Mouse (Mus musculus) neural tube, embryonic 15.5 days (tissue): ENCODE results near the gene Eif4a2. TPM values are rescaled to one million over a fixed set of nuclear protein-coding genes. Genes with fewer than 3 reads are reported as not detected.
"Not testable (repeated sequence)": the region's sequence is repeated elsewhere in the genome, so short reads cannot be mapped to it uniquely, and the experiment has no call there.

Experiments
- ATAC-seq: fragments of 200-750 bp; cut with Nextera tagmentation; 2 replicates; pipeline ENCODE4 v1.8.0; 2017; ENCODE audit warnings: mild to moderate bottlenecking, moderate TSS enrichment, moderate library complexity; ENCODE audit not compliant: low FRiP score
- H3K27ac ChIP-seq: fragments of 300-500 bp; sonication (generic); replicated peaks from 2 replicates; pipeline ENCODE4 v1.5.1; 2015; ENCODE audit warnings: mild to moderate bottlenecking, inconsistent platforms
- H3K27me3 ChIP-seq: fragments of 300-500 bp; sonication (generic); replicated peaks from 2 replicates; pipeline ENCODE4 v1.6.1; 2015; ENCODE audit warnings: inconsistent platforms
- H3K36me3 ChIP-seq: fragments of 300-500 bp; sonication (generic); 2 replicates; pipeline ENCODE4 v1.6.1; 2015; ENCODE audit warnings: inconsistent platforms
- H3K4me1 ChIP-seq: fragments of 300-500 bp; sonication (generic); 2 replicates; pipeline ENCODE4 v1.6.1; 2015; ENCODE audit warnings: inconsistent platforms
- H3K4me2 ChIP-seq: fragments of 300-500 bp; sonication (generic); 2 replicates; pipeline ENCODE4 v1.6.1; 2015; ENCODE audit warnings: inconsistent platforms, mild to moderate bottlenecking, moderate library complexity
- H3K4me3 ChIP-seq: fragments of 300-500 bp; sonication (generic); replicated peaks from 2 replicates; pipeline ENCODE4 v1.5.1; 2015; ENCODE audit warnings: mild to moderate bottlenecking, inconsistent platforms
- H3K9ac ChIP-seq: fragments of 300-500 bp; sonication (generic); replicated peaks from 2 replicates; pipeline ENCODE4 v1.6.1; 2015; ENCODE audit warnings: mild to moderate bottlenecking, inconsistent platforms
- H3K9me3 ChIP-seq: fragments of 300-500 bp; sonication (generic); replicated peaks from 2 replicates; pipeline ENCODE4 v1.6.1; 2016; ENCODE audit warnings: inconsistent platforms
- WGBS: fragments of 180-500 bp; shearing (Covaris S2); methylation state at CpG from one replicate; pipeline ENCODE4 v1.1.7; 2015; ENCODE audit warnings: mixed read lengths; 5-methylcytosine and 5-hydroxymethylcytosine counted together
- polyA plus RNA-seq: library from polyadenylated mRNA; unstranded; fragments of >200 nt; fragmentation: Nextera tagmentation; extraction: Ambion mirVana; gene quantifications from 2 replicates; pipeline ENCODE4 v1.2.1, GENCODE M21; 2015

The Eif4a2 gene
- polyA plus RNA-seq, 1 experiment from 2014 or later: 374 TPM

DNA sequence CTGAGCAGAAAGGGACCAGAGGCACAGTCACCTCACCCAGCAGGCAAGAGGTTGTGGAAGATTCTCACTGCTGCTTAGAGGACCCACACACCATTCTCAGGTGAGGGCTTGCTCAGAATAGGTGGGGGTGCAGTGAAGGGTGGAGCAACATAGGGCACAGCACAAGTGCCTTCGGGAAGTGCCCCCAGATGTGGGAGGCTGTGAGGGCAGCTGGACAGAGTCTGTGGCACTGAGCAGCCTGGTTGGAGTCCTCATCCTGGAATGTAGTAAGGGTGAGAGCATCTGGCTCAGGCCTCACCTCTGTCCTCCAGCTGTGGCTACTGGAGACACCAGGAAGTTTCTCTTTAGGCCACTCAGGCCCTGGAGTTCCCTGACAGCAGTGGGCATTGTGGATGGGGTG, 10.4 kb upstream of the Eif4a2 start:
- ATAC-seq, H3K4me3 ChIP-seq, H3K36me3 ChIP-seq, H3K9ac ChIP-seq, H3K4me2 ChIP-seq, H3K27ac ChIP-seq, H3K9me3 ChIP-seq: not testable (repeated sequence)
- 54% methylated on average over 1 of the region's 1 CpGs for WGBS
- peaks cover 11% of the 10 kb centered on the region for H3K4me1 ChIP-seq
- H3K27me3 ChIP-seq: peaks cover 10% of the 10 kb centered on the region; the same call in 1 of the 2 replicates

DNA sequence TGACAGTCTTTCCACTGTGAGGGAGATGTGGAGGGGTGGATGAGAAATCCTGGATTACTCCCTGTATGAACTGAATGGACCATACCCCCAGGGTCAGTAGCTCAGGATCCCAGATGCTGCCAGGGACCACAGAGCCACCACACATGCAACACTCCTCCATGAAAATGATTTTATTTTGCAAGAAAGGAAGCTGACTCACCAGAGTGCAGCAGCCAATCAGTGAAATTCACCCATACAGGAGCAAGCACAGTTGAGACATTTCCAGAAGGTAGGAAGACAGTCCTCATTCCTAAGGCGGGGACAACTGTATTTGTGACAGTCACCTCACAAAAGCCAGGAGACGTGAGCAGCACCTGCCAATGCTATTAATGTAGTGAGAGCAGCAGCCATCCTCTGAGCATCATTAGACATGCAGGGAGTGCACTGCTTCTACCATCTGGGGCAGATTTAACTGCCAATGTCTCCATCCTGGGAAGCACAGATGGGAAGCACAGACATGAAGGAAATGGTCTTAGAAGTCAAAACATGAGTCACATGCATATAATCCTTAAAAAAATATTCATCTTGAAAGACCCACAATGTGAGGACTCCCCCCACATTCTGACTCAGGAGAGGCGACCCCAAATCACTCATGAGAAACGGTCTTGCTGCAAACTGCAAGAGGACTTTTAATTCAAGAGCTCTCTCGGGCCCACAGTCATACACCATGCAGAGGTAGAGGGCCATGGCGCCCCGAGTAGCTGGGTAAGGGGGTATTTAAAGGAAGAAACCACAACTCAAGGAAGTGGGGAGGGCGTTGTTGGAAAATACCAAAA, 9.7 kb upstream of the Eif4a2 start:
- H3K9me3 ChIP-seq, H3K9ac ChIP-seq, H3K27ac ChIP-seq, H3K4me2 ChIP-seq, H3K4me3 ChIP-seq, H3K36me3 ChIP-seq, ATAC-seq: not testable (repeated sequence)
- WGBS: 80% methylated on average over 8 of the region's 8 CpGs
- Histone ChIP-seq H3K4me1 (peaks cover 12% of the 10 kb centered on the region), H3K27me3 (peaks cover 10% of the 10 kb centered on the region; the same call in 1 of the 2 replicates)

DNA sequence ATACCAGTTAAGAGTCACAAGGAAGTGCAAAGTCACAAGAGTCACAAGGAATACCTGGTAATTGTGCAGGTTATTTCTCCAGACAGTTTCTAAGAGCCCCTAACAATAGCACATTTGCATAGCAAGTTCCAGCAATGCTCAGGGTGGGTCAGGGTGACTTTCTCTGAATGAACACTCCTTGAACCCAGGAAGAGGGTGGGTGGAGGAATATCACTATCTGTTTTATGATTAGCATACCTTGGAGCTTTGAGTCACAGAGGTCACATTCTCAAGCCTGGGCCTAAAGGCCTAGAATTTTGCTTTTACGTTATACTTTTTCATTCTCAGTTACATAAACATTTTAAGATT, 9.2 kb upstream of the Eif4a2 start:
- not testable (repeated sequence) for H3K9ac ChIP-seq, H3K36me3 ChIP-seq, ATAC-seq, H3K9me3 ChIP-seq, H3K27ac ChIP-seq, H3K4me3 ChIP-seq, H3K4me2 ChIP-seq
- peaks cover 10% of the 10 kb centered on the region; the same call in 1 of the 2 replicates for H3K27me3 ChIP-seq
- peaks cover 17% of the 10 kb centered on the region for H3K4me1 ChIP-seq
- 97% methylated on average over 1 of the region's 1 CpGs for WGBS

DNA sequence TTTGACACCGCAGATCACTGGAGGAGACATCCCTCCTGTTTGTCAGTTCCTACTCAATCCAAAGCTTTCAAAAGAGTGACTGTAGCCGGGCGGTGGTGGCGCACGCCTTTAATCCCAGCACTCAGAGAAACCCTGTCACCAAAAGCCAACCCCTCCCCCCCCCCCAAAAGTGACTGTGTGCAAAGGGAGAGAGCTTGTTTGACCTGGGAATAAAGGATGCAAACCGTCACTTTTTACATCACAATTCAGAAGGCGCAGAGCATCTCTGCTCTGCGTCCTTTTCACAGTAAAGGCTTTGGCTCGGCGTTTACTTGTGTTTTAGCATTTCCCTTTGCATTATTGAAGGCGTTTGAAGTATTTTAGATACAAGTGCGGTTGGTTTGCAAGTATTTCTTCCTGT, 7.6 kb upstream of the Eif4a2 start:
- Histone ChIP-seq H3K27ac (no peak overlapping the region), H3K27me3 (peaks cover 10% of the 10 kb centered on the region; the same call in 1 of the 2 replicates), H3K9ac (0 out of 2 replicates have a peak overlapping the region, but pooled peaks have one; percentile 5), H3K9me3 (no peaks in the 10 kb centered on the region), H3K4me2 (peak overlapping the region; percentile 53), H3K4me3 (peak overlapping the region; percentile 18), H3K4me1 (peaks cover 17% of the 10 kb centered on the region), H3K36me3 (no peaks in the 10 kb centered on the region)
- no peak for ATAC-seq
- 8% methylated on average over 12 of the region's 12 CpGs for WGBS

DNA sequence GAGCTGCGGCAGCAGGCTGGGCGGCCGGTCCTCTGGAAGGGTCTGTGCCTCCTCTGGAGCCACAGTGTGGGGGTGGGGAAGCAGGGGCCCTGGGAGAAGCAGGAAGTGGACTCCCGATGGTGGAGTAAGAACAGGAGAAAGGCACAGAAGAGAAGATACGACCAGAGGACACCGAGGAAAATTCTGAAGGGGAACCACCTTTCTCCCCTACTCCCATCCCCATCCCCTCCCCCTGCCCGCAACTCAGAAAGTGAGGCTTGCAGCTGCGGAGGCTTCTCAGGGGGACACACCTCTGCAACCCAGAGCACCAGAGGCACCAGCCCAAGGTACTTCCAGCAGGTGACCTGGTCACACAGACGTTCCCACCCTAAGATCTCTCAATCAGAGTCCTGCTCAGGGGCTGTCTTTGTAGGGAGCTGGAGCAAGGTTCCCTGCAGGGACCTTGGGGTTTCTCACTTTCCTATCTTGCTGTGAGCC, 7.1 kb upstream of the Eif4a2 start:
- peak overlapping the region; percentile 18 for H3K4me3 ChIP-seq
- peaks cover 10% of the 10 kb centered on the region; the same call in 1 of the 2 replicates for H3K27me3 ChIP-seq
- H3K27ac ChIP-seq: no peak overlapping the region
- peaks cover 17% of the 10 kb centered on the region for H3K4me1 ChIP-seq
- no peaks in the 10 kb centered on the region for H3K36me3 ChIP-seq
- H3K9ac ChIP-seq: 0 out of 2 replicates have a peak overlapping the region, but pooled peaks have one; percentile 5
- no peak; the same call in 1 of the 2 replicates for ATAC-seq
- peak overlapping the region; percentile 53 for H3K4me2 ChIP-seq
- WGBS: 2% methylated on average over 9 of the region's 9 CpGs
- no peaks in the 10 kb centered on the region for H3K9me3 ChIP-seq

DNA sequence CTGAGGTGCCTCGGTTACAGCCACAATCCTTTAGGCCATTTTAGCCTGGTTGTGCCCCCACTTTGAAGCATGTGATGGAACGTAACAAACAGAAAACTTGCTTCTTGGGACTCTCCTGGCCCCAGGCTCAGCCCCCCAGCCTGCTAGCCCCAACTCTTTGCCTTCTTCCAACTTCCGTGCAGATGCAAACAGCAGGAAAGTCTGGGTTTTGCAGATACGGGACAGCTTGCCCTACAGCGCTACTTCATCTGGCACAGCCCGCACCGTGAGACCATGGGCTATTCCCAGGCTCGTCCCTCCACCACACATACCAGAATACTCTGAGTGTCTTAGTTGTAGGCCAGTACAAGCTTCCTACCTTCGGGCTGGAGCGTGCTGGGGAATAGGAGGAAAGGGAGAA, 6.6 kb upstream of the Eif4a2 start:
- no peak overlapping the region for H3K27ac ChIP-seq
- peak overlapping the region; percentile 53 for H3K4me2 ChIP-seq
- peaks cover 17% of the 10 kb centered on the region for H3K4me1 ChIP-seq
- no peaks in the 10 kb centered on the region for H3K36me3 ChIP-seq
- H3K9me3 ChIP-seq: no peaks in the 10 kb centered on the region
- 17% methylated on average over 10 of the region's 10 CpGs for WGBS
- H3K27me3 ChIP-seq: peaks cover 10% of the 10 kb centered on the region; the same call in 1 of the 2 replicates
- peak overlapping the region; percentile 18; the same call in 1 of the 2 replicates for H3K4me3 ChIP-seq
- H3K9ac ChIP-seq: no peak overlapping the region
- no peak for ATAC-seq

DNA sequence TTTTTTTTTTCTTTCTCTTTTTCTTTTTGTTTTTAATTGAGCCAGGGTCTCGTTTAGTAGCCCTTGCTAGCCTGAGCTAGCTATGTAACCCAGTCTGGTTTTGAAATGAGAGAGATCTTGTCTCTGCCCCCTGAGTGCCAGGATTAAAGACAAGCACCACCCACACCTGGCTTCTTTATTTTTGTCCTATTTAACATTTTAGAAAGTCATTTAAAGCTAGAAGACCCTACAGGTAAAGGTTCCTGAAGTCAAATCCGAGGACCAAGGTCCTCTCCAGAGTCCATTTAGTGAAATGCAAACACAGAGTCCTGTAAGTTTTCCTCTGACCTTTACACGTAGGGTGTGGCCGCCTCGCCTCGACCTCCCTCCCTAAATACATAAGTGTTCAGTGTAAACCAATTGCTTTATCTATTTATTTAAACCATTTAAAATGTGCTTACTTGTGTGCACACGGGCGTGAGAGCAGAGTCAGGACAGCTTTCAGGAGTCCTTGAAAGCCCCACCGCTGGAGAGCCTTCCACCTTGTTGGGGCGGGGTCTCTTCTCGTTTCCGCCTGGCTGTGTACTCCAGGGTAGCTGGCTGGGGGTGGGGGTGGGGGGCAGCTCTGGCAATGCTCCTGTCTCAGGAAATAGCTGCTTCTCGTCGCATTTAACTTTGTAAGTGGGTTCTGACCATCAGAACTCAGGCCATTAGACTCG, 4.8 kb upstream of the Eif4a2 start:
- H3K27me3 ChIP-seq: peaks cover 10% of the 10 kb centered on the region; the same call in 1 of the 2 replicates
- H3K36me3 ChIP-seq: no peaks in the 10 kb centered on the region
- H3K4me2 ChIP-seq: peak overlapping the region; percentile 49
- WGBS: 13% methylated on average over 15 of the region's 15 CpGs
- H3K4me3 ChIP-seq: peak overlapping the region; percentile 18
- no peak overlapping the region for H3K27ac ChIP-seq
- ATAC-seq: no peak
- H3K4me1 ChIP-seq: peaks cover 19% of the 10 kb centered on the region
- peak overlapping the region; percentile 10; the same call in 1 of the 2 replicates for H3K9ac ChIP-seq
- H3K9me3 ChIP-seq: no peaks in the 10 kb centered on the region

DNA sequence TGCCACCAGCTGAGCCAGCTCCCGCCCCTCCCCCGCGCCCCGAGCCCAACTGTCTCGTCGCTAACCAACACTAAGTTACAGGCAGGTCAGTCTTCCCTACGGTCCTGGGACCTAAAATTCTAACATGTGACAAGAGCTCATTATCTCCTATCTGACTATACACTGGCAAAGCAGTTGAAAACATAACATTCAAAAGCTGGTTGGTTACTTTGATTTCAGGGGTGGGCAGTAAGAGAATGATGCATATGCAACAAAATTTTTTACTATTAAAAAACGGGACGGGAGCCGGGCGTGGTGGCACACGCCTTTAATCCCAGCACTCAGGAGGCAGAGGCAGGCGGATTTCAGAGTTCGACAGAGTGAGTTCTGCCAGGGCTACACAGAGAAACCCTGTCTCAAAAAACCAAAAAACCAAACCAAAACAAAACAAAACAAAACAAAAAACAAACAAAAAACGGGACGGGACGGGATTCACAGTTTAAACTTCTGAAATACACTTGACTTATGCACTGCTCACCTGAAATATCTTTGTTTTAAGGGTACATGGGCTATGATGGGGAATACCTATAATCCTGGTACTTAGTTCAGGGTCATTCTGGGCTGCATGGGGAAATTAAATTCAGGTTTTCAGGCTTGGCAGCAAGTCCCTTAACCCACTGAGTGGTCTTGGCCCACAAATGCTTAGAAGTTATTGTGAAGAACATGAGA, 4.1 kb upstream of the Eif4a2 start:
- Histone ChIP-seq H3K9ac (peak overlapping the region; percentile 10; the same call in 1 of the 2 replicates), H3K9me3 (no peaks in the 10 kb centered on the region), H3K36me3 (no peaks in the 10 kb centered on the region), H3K27ac (no peak overlapping the region), H3K4me3 (peak overlapping the region; percentile 18), H3K4me2 (peak overlapping the region; percentile 49), H3K27me3 (peaks cover 10% of the 10 kb centered on the region; the same call in 1 of the 2 replicates), H3K4me1 (peaks cover 19% of the 10 kb centered on the region)
- no peak for ATAC-seq
- 40% methylated on average over 17 of the region's 17 CpGs for WGBS

DNA sequence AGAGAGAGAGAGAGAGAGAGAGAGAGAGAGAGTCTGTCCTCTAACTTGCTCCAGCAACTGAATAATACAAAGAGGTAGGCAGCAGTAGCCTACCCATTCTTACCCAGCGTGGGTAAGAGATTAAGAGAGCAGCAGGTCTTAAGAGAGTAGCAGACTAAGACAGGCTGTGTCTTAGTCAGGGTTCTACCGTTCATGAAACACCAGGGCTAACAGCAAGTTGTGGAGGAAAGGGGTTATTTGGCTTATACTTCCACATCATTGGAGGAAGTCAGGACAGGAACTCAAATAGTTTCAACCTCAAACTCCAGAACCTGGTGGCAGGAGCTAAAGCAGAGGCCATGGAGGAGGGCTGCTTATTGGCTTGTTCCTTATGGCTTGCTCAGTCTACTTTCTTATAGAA, 3.4 kb upstream of the Eif4a2 start:
- 88% methylated on average over 2 of the region's 2 CpGs for WGBS
- H3K36me3 ChIP-seq: no peaks in the 10 kb centered on the region
- ATAC-seq: no peak
- H3K9me3 ChIP-seq: no peaks in the 10 kb centered on the region
- peaks cover 10% of the 10 kb centered on the region; the same call in 1 of the 2 replicates for H3K27me3 ChIP-seq
- no peak overlapping the region for H3K4me2 ChIP-seq
- H3K4me1 ChIP-seq: peaks cover 20% of the 10 kb centered on the region
- no peak overlapping the region for H3K4me3 ChIP-seq
- no peak overlapping the region for H3K27ac ChIP-seq
- H3K9ac ChIP-seq: no peak overlapping the region

DNA sequence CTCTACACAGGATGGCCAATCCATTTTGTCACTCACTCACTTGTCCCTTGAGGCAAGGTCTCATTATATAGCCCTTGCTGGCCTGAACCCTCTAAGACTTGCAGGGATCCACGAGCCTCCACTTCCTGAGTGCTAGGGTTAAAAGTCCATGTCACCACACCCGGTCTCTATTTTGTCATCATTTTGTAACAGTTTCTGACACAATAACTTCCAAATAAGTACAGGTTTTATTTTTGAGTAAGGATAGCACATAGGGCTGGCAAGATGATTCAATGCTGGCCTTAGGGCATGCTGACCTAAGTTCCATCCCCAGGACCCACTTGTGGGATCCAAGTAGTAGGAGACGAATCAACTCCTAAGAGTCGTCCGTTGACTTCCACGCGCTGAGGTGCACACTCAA, 1.1 kb upstream of the Eif4a2 start:
- no peak overlapping the region for H3K4me2 ChIP-seq
- H3K9ac ChIP-seq: no peak overlapping the region
- ATAC-seq: no peak
- 84% methylated on average over 7 of the region's 7 CpGs for WGBS
- H3K4me3 ChIP-seq: no peak overlapping the region
- H3K9me3 ChIP-seq: no peaks in the 10 kb centered on the region
- H3K27ac ChIP-seq: no peak overlapping the region
- no peaks in the 10 kb centered on the region for H3K27me3 ChIP-seq
- peaks cover 26% of the 10 kb centered on the region for H3K4me1 ChIP-seq
- peaks cover 4% of the 10 kb centered on the region for H3K36me3 ChIP-seq
